Mouse (Mus musculus): Measurements from ENCODE around the gene Ggps1.
A peak's percentile ranks its signal among the peaks of the same experiment; 100 is the strongest.

Ggps1 gene

DNA sequence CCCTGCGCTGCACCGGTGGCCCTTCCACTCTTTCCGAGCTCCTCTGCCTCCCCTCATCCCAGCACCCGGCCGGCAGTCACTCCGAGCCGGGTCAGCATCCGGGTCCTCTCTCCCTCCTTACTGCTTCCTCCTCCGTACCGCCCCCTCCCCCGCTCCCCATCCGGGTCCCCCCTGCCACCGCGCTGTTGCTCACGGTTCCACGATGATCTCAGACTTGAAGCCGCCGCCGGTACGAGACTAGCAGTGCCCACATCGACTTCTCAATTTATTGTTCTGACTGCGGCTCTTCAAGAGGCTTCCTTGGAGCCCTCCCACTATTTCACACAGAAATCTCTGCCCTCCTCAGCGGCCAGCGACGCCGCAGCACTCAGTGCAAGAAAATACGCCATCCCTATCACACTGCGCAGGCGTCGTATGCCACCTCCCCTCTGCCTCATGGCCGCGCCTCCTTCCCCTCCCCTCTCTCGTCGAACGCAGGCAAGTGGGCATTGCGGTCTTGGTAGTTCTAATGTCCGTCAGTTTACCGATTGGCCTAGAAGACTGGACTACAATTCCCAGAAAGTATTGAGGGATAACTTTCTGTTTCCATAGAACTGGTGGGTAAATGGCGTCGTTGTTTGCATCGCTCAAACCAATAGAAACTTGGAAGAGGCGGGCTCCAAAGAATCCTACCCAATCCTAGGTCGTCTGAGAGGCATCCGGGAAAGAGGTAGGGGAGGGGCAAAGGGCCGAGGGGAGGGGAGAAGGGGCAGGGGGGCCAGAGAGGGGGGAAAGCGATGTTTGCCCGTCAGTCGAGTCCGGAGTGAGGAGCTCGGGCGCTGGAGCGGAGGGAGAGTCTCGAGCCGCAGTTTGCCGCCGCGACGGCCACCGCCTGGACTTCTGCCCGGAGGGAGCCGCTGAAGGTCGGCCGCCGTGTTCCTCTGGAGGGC, at the start of gene Ggps1, which contains the start of gene Arid4b:
Gene Ggps1 (minus strand): TSS at position 476 of the 929 bp plus-strand sequence.
Gene Arid4b (plus strand): TSS at position 220 of the 929 bp plus-strand sequence.
- peak; percentile 98 for DNase-seq (ENCODE audit: low spot score)

DNA sequence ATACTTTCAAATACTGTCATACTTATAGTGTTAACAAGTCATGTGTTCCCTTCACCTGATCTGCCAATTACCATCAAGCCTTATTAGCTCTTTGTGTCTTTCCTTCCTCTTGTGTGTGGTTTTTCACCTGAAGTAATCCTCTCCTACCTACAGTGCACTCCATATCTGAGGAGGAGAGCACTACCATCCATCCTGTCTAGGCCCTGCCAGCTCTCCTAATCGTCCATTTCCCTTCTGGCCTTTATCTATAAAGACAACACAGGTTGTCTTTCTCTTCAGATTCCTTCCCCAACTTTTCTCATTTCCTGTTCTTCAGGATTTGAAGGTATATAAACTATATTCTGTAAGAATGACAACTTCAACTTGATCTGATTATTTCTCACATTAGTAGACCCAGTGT, 47.9 kb upstream of the Ggps1 start:
- DNase-seq (ENCODE audit: low spot score) = no peak

DNA sequence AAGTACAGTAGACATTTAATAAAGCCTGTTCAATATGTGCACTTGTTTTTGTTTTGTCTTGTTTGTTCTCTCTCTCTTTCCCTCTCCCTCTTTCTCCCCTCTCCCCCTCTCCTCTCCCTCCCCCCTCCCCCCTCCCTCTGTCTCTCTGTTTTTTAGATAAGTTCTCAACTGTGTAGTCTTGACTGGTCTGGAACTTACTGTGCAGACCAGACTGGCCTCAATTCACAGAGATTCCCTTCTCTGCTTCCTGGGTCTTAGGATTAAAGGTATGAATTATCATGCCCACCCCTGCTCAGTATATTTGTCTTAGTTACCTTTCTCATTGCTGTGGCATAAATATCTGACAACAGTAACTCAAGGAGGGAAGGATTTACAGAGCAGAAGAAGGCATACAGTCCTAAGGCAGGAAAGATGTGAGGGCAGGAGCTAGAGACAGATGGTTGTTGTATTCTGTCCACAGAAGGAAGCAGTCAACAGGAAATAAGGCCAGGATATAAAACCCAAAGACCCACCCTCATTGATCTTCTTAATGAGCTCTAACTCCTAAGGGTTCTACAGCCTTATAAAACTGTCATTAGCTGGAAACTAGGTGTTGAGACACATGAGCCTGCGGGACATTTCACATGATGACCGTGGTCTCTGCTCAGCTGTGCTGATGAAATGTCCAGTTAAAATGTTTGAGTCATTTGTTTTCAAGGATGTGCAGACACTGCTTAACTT, 47.0 kb upstream of the Ggps1 start:
- DNase-seq (ENCODE audit: low spot score) = no peak

DNA sequence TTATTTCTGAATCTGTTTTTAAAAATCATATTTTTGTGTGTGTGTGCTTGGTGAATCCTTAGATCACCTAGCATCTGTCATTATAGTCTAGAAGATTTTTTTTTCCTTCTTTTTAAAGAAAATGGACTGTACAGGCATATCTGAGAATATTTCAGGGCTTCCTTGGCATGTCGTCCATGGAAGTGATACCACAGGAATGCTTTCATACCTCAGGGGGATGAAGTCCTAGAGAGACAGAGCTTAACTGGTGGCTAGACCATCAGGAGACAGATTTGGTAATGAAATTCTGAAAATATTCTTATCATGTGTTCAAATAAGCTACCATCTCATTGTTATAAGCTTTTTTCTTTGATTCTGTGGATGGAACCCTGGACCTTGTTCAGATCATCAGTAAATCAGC, 39.7 kb upstream of the Ggps1 start:
- DNase-seq (ENCODE audit: low spot score) = no peak

DNA sequence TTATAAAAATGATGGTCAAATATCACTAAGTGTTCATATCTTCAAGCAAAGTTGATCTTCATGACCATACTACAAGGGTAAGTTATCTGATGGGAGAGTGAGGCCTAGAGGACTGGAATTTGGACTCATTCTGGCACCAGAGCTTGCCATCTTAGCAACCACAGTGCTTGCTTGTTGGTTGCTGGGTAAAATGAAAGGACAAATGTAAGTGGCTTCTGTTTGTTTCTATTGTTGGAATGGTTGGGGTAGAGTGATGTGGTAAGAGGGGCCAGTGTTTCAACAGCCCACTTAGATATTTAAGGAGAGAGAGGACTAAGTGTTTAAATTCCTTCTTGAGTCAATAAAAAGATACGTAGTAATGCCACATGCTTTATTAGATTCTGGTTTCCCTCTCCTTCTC, 25.4 kb upstream of the Ggps1 start:
- DNase-seq (ENCODE audit: low spot score) = no peak

DNA sequence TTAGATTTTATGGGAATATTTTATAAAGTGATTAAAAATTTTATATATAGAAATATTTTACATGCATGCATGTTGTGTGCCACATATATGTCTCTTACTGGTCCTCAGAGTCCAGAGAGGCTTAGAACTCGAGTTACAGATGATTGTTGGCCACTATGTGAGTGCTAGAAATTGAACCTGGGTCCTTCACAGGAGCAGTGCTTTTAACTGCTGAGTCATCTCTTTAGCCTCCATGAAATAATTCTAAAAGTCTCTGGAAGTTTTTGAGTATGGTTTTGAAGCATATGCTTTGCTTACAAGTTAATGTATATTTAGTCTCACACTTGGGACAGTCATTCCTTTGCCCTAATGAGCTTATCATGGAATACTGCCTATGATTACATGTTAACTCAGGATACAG, 12.0 kb upstream of the Ggps1 start:
- DNase-seq (ENCODE audit: low spot score) = no peak

DNA sequence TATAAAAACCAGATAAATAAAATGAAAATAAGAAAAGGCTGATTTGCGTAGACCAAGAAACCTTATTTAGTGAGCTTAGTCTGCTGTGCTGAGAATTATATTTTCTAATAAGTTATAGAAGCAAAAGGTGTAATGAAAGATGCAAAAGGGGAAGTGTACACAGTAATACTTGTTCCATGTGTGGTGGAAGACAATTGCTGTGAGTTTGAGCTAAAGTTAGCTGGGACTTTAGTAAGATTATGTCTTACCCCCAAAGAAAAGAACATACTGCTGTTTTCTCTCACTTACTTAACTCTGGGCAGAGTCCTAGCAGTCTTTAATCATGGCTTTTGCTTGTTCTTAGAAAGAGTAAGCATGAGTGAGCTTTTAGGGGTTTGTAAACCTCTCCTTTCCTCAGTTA, 11.1 kb upstream of the Ggps1 start:
- no peak for DNase-seq (ENCODE audit: low spot score)

DNA sequence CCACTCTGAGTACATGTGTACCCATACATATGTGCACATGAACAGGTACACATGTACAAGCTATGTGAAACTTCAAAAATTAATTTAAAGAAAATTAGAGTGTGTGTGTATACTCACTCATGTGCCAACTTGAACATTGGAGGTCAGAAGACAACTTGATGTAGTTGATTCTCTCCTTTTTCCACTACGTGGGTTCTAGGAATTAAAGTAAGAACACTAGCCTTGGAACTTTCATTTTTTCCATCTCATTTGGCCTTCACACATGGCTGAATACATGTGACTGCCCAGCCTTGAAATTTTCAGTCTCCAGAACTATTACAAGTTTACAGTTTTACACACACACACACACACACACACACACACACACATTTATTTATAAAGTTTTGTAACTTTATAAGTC, 6.0 kb upstream of the Ggps1 start:
- no peak for DNase-seq (ENCODE audit: low spot score)

DNA sequence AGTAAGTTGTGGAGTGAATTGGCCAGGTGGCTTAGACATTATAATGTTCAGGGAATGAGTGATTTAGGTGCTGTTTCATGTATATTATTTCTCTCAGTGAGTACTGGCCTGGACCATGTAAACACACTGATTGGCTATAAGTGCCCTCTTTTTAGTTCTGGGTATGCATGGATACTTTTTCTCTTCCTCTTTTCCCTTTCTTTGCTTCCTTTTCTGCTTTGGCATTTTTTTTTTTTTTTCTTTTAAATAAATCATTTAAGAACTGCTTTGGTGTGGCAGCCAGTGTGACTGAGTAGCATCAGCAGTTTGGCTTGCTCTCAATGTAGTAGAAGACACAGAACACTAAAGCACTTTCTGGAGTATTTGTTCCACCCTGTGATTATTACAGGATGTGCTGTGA, 4.7 kb upstream of the Ggps1 start:
- DNase-seq (ENCODE audit: low spot score) = no peak

DNA sequence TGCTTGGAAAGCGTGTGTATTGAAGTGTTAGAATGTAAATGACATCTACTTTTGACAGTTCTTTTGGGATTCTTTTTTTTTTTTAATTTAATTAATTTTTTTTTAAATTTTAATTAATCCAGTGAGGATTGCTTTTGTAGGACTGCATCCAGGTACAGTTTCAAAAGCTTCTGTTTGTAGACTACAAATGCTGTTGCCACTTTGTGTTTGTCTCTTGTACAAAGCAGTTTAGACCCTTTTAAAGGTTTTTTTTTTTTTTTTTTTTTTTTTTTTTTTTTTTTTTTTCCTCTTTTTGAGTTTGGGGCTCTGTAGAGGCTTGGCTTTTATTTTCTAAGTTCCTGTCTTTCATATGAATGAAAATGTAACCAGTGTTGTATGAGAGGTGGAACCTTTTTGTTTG, 2.4 kb upstream of the Ggps1 start:
- no peak for DNase-seq (ENCODE audit: low spot score)

DNA sequence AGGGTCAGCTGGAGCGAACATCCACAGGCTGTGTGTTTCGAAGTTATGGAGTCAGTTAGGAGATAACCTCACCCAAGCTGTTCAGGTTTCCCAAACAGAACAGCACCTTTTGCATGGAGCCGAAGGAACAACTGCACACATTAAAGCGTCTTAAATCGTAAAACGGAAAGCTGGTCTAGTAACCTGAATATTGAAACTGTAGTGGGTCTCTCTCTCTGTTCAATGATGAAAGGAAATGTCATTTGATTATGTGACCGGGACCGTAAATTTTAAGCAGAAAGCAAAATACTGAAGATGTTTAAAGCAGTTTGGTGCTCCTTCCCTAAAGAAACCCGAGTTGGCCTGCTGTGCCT, 1.7 kb upstream of the Ggps1 start:
- peak; percentile 36 for DNase-seq (ENCODE audit: low spot score)

DNA sequence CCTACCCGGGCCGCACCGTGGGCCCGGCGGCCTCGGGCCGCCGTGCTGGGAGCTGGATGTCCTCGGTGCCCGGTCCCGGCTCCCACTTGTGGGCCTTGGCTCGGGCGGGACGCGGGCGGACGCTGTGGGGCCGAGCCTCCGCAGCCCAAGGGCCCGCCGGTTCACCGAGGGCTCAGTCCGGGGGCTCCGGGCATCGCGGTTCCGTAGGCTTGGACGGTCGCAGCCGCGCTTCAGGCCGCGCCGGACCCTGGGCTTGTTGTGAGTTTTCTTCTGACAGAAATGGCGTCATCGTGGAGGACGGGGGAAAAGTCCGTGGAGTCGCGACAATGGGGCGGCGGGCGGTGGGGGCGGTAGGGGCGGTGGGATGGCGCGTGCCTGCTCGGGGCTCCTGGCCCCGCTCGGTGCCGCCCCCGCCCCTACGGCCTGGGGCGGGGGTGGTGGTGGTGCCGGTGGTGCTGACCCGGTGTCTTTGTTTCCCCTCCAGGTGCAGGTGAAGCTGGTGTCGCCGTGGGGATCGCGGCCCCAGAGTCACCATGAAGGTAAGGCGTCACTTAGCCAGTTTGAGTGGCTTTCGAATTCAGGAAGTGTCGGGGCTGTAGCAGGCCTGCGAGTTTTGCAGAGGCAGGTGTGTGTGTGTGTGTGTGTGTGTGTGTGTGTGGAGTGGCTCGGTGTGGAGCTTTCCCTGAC, 1.2 kb upstream of the Ggps1 start:
- peak; percentile 37 for DNase-seq (ENCODE audit: low spot score)

DNA sequence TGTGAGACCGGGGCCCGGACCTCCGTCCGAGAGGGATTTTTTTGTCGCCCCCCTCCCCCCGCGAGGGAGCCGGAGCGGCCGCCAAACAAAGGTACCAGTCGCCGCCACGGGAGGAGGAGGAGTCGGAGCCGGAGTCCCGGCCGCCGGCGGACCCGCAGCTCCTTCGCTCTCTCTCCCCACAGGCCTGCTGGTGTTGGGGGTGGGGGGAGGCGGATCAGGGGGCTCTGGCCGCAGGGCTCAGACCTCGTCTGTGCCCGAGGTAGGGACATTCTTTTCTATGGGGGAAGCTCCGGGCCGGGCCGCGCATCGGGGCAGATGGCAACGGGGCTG, 619 bp upstream of the Ggps1 start:
- DNase-seq (ENCODE audit: low spot score) = no peak

DNA sequence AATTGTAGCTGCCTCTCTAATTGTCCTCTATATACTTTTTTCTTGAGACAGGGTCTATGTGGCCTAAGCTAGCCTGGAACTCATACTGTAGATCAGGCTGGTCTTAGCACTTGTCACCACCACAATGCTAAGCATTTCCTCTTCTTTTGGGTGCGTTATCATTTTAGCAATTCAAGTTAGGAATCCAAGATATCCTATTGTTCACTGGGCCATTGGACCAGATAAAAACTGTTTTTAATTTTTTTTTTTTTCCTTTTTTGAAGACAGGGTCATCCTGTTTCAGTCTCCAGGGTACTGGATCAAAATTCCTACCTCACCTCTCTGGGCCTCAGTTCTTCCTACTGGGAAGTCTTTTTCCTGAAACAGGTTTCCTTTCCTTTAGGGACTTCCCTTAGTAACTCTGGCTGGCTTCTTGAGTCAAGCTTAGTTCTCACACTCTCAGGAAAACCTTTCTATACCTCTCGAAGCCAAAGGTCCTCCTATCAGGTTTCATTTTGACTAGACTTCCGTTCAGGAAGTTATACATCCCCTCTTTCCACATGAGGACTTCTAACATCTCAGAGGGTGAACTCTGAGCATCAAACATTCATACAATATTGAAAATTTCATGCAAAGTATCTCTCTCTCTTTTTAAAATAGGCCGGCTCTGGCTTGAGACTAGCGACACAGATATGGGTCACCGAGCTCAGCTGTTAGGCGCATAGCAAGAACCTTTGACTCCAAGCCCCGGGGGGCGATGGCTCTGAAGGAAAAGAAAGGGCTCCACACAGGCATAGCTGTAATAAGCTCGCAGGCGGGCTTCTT, 877 bp downstream of the Ggps1 start:
- peak; percentile 1 for DNase-seq (ENCODE audit: low spot score)

DNA sequence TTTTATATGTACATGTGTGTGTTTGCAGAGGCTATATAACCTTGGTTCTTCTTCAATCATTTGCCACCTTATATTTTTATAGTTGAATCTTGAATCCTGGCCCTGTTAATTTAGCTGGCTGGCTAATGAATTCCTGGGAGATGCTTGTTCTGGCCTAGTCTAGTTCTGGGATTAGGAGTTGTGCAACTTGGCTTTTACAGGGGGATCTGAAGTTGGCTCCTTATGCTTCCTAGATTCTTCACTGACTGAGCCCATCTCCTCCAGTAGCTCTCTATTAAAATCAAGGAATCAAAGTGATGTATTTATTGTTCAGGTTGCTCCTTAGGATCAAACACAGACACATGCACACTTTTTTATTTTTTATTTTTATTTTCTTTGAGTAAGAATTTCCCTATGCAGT, 3.7 kb downstream of the Ggps1 start:
- DNase-seq (ENCODE audit: low spot score) = no peak

DNA sequence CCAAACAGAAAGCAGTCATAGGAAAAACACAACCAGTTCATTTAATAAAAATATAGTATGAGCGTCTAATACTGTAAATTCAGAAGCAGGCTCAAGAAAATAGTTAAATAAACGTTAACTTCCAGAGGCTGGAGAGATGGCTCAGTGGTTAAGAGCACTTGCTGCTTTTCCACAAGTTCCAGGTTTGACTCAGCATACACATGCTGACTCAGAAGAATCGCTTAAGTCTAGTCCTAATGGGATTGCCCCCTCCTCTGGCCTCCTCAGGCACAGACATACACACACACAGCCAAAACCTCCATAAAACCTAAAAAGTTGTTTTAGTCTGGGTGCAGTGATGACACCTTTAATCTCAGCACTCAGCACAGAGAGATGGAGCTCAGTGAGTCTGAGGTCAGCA, 6.5 kb downstream of the Ggps1 start:
- DNase-seq (ENCODE audit: low spot score) = no peak

DNA sequence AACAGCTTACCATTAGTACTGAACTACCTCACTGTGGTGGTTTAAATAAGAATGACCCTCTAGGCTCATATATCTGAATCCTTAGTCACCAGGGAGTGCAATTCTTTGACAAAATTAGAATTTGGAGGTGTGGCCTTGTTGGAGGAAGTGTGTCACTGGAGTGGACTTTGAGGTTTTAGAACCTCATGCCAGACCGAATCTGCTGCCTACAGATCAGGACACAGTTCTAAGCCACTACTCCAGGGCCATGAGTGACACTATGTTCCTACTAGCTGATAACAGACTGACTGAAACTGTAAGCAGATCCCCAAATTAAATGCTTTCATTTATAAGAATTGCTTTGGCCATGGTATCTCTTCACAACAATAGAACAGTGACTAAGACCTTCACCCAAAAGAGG, 13.4 kb downstream of the Ggps1 start:
- DNase-seq (ENCODE audit: low spot score) = no peak

DNA sequence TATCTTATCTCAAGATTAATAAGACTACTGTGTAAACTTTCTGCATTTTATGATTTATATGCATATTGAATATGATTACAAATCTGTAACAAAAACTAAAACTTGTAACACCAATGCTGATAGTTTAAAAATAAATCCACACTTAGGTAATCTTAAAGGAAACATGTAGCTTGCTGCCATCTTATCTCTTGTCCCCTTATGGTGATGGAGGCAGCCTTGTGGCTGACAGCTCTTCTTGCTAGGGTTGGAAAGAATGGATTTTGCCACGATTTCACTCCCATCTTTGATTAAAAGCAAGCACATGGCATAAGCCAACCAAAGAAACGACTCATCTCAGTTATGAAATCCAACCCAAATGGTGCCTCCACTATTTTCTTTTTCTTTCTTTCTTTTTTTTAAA, 18.8 kb downstream of the Ggps1 start:
- no peak for DNase-seq (ENCODE audit: low spot score)

DNA sequence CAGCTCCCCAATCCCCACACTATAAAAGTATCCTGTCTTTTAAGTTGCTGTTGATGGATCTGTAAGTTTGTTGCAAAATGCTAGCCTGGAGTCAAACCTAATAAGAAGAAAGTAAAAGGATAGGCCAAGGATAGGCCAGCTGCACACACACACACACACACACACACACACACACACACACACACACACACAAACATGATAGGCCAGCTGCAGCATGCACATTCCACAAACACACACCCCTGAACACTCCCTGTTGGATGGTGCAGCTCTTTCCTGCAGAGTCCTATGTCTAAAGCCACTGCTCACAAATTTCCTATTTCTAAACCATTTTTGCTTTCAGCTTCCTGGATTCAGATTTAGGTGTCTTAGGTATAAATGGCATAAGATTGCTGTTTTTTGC, 19.4 kb downstream of the Ggps1 start:
- DNase-seq (ENCODE audit: low spot score) = no peak

DNA sequence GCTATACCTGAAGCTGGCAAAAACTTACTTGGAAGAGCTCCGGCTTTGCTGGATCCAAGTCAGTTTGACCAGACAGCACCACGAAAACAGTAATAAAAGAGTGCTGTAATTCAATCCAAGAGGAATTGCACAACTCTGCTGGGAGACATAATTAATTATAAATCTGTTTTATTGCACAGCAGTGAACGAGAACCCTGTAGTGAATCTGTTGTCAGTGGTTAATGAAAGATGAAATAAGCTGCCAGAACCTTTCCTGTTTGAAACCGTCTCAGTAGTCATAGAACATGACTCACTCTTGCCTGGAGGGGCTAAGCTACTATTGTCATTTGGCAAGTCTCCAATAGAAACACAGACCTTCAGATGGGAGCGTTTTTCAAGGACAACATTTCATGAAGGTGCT, 23.1 kb downstream of the Ggps1 start:
- DNase-seq (ENCODE audit: low spot score) = peak; percentile 4

DNA sequence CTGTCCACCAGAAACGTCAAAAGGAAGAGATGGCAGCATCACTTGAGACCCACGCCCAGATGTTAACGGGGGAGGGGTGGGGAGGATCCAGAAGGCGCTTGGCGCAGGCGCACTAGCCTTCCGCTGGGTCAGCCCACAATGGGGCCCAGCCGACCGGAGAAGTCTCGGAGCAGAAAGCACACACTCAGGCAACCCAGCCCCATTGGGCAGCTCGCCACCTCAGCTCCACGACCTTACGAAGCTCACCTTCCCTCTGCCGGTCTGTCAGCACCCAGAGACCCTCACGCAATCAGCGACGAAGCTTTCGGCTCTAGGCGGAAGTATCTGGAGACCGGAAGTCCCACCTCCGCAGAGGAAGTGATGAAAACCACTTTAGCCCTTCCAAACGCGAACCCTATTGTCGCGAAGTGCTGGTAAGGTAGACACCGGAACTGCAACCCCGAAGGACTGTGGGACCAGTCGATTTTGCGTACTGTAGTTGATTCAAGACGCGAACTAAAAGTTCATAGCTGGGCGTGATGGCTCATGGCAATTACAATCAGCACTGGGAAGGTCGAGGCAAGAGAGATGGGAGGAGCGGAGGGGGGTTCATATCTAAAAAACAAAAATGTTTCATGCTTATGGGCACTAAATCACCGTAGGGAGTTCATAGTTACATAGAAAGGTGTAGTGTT, 23.9 kb downstream of the Ggps1 start, which contains the start of gene Tbce:
Gene Tbce (minus strand): TSS at position 347 of the 674 bp plus-strand sequence.
- DNase-seq (ENCODE audit: low spot score) = peak; percentile 94

DNA sequence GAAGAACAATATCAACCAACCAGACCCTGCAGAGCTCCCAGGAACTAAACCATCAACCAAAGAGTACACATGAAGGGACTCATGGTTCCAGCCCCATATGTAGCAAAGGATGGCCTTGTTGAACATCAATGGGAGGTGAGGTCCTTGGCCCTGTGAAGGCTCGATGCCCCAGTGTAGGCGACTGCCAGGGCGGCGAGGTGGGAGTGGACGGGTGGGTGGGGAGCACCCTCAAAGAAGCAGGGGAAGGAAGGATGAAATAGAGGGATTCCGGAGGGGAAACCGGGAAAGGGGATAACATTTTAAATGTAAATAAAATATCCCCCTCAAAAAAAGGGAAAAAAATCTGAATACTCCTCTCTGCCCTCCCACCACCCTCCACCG, 24.4 kb downstream of the Ggps1 start:
- no peak for DNase-seq (ENCODE audit: low spot score)

All from embryo, embryonic 10.5 days (tissue).